Mouse (Mus musculus): ENCODE data around the gene Prkar2a.

Gene Prkar2a

GRCm38 (mm10) chr9:108795762-108796161 lies 106.6 kb downstream of the Prkar2a start:
- peak; percentile 50 to 61 for DNase-seq (ENCODE audit: low spot score in 2 of 2)

- no peak for DNase-seq (ENCODE audit: low spot score in 2 of 2)
Measured at GRCm38 (mm10) chr9:108796351-108796981, 107.4 kb downstream of the Prkar2a start.

DNA sequence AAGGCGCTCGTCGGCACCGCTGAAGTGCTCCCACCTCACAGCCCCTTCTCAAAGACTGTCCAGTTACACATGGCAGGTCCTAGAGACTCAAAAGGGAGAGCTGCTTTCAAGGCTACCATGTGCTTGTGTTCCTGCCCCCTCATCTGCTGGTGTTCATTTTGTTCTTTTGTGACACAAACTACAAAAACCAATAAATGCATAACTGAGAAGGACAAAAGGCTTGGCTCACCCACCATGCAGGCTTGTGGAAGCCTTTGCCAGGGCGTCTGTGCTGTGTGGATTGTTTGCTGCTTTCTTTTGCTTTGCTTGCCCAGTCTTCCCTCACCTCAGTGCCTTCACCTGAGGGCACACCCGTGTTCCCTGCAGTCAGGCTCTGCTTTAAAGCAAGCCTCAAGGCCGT lies 108.4 kb downstream of the Prkar2a start:
- DNase-seq (ENCODE audit: low spot score in 2 of 2): no peak

DNA sequence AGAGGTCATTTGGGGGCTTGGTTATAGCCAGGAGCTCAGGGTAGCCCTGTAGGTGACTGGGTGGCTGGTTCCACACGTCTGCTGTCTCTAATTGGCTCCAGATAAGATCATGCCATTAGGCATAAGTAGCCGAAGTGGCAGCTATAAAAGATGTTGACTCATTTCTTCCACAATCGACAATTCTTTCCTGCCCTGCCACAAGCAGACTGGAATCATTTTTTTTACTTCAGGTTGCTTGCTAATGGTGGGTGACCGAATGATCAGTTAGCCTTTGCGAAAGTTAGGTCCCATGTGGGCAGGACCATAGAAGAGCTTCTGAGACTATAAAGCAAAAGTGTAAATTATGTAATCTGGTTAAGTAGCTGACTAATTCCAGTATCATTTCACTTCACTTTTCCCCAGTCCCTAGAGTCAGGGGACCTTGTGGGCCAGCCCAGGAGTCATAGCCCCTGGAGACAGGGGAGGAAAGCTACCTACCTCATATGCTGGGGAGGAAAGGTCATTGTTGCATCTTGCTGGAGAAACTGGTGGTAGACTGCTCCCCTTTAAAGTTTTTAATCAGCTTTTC lies 109.5 kb downstream of the Prkar2a start:
- no peak for DNase-seq (ENCODE audit: low spot score in 2 of 2)

DNA sequence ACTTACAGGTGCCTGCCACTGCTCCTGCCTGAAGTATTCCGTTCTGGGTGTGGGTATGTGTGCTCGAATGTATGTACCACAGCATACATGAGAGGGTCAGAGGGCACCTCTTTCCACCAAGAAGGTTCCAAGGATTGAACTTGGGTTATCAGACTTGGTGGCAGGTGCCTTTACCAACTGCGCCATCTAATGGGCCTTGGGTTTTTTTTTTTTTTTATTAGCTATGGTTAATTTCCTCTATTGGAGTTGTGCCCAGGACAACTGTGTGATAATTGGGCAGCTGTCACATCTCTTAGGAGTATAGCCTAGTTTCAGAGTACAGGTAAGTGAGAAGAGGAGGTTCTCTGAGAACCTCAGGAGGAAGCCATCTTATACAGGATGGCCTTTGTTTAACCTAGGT lies 110.5 kb downstream of the Prkar2a start:
- no peak for DNase-seq (ENCODE audit: low spot score in 2 of 2)
